Mouse (Mus musculus): ENCODE results near the gene Pax6. TPM values are rescaled to one million over a fixed set of nuclear protein-coding genes. Genes with fewer than 3 reads are reported as not detected.

Gene Pax6
- polyA plus RNA-seq, 1 experiment from 2014 or later, result 0.39 TPM

DNA sequence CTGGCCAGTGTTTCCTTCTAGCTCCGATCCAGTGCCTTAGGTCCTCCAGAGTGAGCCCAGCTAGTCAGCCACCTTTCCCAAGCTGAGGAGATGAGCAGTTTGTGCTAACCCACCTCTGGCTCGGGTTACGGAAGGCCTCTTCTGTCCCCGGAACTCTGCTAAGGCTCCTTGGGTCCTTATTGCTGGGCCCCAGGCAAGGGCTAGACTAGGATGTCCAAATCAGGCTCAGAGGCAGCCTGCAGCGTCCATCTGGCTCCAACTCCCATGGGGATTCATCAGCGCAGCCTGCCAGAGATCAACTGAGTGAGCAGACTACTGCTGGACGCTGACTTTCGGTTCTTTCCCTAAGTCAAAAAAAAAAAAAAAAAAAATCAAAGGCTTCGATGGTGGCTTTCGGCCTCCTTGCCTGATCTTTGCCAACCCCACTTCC lies 4.9 kb downstream of the Pax6 start:
- under 1% methylated on average over 10 of the region's 10 CpGs for WGBS

GRCm38 (mm10) chr2:105674061-105674874 lies 5.6 kb downstream of the Pax6 start:
- H3K4me2 ChIP-seq (replicated peaks), result peak overlapping the region; percentile 63
- H3K9ac ChIP-seq, result no peak overlapping the region
- no peak for ATAC-seq (ENCODE audit: low FRiP score, low read depth)
- H3K27me3 ChIP-seq, result peaks cover 99% of the 10 kb centered on the region
- H3K4me3 ChIP-seq, result peak overlapping the region; percentile 42
- no peaks in the 10 kb centered on the region for H3K36me3 ChIP-seq
- WGBS, result 1% methylated on average over 36 of the region's 36 CpGs
- H3K9me3 ChIP-seq, result no peaks in the 10 kb centered on the region
- no peak overlapping the region for H3K27ac ChIP-seq
- H3K4me1 ChIP-seq, result peaks cover 27% of the 10 kb centered on the region

More for the DNA sequence above, 4.9 kb downstream of the Pax6 start:
- H3K4me2 ChIP-seq (replicated peaks), result no peak overlapping the region
- H3K36me3 ChIP-seq, result no peaks in the 10 kb centered on the region
- no peak for ATAC-seq (ENCODE audit: low FRiP score, low read depth)
- no peak overlapping the region for H3K27ac ChIP-seq
- H3K4me1 ChIP-seq, result peaks cover 30% of the 10 kb centered on the region
- no peaks in the 10 kb centered on the region for H3K9me3 ChIP-seq
- H3K4me3 ChIP-seq, result 0 out of 2 replicates have a peak overlapping the region, but pooled peaks have one; percentile 1
- H3K27me3 ChIP-seq, result peaks cover 99% of the 10 kb centered on the region
- no peak overlapping the region for H3K9ac ChIP-seq

GRCm38 (mm10) chr2:105674875-105675729 lies 6.4 kb downstream of the Pax6 start:
- under 1% methylated on average over 49 of the region's 49 CpGs for WGBS
- no peak overlapping the region for H3K9ac ChIP-seq
- ATAC-seq (ENCODE audit: low FRiP score, low read depth), result peak; percentile 67; the same call in 1 of the 2 replicates

DNA sequence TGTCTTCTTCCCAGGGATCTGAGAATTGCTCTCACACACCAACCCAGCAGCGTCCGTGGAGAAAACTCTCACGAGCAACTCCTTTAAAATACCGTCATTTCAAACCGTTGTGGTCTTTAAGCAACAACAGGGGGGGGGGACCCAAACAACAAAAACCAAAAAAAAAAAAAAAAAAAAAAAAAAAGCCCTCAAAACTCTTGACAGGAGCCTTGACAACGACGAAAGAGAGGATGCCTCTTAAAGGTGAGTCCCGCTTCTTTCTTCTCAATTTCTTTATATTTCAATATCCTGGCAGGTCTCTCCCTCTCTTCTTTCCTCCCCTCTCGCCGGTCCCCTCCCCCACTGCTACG lies 7.0 kb downstream of the Pax6 start:
- H3K9ac ChIP-seq, result 0 out of 2 replicates have a peak overlapping the region, but pooled peaks have one; percentile 57
- ATAC-seq (ENCODE audit: low FRiP score, low read depth), result no peak
- peaks cover 99% of the 10 kb centered on the region for H3K27me3 ChIP-seq
- H3K4me3 ChIP-seq, result peak overlapping the region; percentile 42
- no peaks in the 10 kb centered on the region for H3K9me3 ChIP-seq
- WGBS, result 0% methylated on average over 11 of the region's 11 CpGs
- no peaks in the 10 kb centered on the region for H3K36me3 ChIP-seq
- no peak overlapping the region for H3K27ac ChIP-seq
- H3K4me2 ChIP-seq (replicated peaks), result peak overlapping the region; percentile 63
- H3K4me1 ChIP-seq, result peaks cover 34% of the 10 kb centered on the region

More at GRCm38 (mm10) chr2:105674875-105675729, 6.4 kb downstream of the Pax6 start:
- Histone ChIP-seq H3K27me3 (peaks cover 99% of the 10 kb centered on the region), H3K4me3 (peak overlapping the region; percentile 42), H3K27ac (no peak overlapping the region), H3K4me2 (replicated peaks) (peak overlapping the region; percentile 63), H3K4me1 (peaks cover 28% of the 10 kb centered on the region), H3K36me3 (no peaks in the 10 kb centered on the region), H3K9me3 (no peaks in the 10 kb centered on the region)

DNA sequence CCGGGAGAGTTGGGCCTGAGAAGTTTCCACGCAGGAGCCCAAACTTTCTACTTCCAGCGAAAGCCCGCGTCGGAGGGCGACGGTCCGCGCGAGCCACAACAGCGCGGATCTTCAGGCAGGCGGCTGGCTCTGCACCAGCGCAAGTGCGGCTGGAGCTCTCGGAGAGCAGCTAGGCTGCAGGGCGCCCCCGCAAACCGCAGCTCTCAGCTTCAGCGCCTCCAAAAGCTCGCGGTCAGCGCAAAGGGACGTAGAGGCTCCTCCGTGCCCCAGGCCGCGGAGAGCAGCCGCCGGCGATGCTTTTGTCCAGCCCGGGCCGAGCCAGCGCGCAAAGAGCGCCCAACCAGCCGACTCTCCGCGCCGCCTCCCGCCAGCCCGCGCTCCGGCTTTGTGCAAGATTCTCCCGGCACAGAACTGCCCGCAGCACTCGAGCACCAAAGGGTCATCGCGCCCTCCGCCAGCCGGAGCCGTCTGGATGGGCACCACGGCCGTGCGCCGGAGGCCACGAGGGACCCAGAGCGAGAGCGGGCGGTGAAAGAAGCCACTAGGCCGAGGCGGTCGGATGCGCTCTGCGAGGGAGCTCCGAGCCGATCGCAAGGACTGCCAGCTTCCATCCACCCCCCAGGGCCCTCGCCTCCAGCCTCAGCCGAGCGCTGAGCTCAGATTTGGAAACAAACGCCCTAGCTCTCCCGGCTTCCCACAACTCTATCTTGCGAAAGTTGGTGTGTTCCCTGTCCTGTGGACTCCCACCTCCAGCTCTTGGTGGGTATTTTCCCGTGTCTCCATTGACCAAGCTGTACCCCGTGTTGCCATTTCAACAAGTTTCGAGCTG lies 7.6 kb downstream of the Pax6 start:
- Histone ChIP-seq H3K27me3 (peaks cover 99% of the 10 kb centered on the region), H3K27ac (no peak overlapping the region), H3K4me2 (replicated peaks) (peak overlapping the region; percentile 63), H3K4me1 (peaks cover 37% of the 10 kb centered on the region), H3K4me3 (peak overlapping the region; percentile 42), H3K9ac (peak overlapping the region; percentile 57), H3K9me3 (no peaks in the 10 kb centered on the region), H3K36me3 (no peaks in the 10 kb centered on the region)
- WGBS, result under 1% methylated on average over 74 of the region's 77 CpGs
- ATAC-seq (ENCODE audit: low FRiP score, low read depth), result peak; percentile 38; the same call in 1 of the 2 replicates

- Histone ChIP-seq H3K4me2 (replicated peaks) (peak overlapping the region; percentile 63), H3K4me1 (peaks cover 41% of the 10 kb centered on the region), H3K9ac (no peak overlapping the region), H3K27me3 (peaks cover 99% of the 10 kb centered on the region), H3K36me3 (no peaks in the 10 kb centered on the region), H3K27ac (no peak overlapping the region), H3K4me3 (no peak overlapping the region), H3K9me3 (no peaks in the 10 kb centered on the region)
- WGBS, result under 1% methylated on average over 11 of the region's 11 CpGs
- no peak for ATAC-seq (ENCODE audit: low FRiP score, low read depth)
Measured at GRCm38 (mm10) chr2:105676909-105677433, 8.3 kb downstream of the Pax6 start.

DNA sequence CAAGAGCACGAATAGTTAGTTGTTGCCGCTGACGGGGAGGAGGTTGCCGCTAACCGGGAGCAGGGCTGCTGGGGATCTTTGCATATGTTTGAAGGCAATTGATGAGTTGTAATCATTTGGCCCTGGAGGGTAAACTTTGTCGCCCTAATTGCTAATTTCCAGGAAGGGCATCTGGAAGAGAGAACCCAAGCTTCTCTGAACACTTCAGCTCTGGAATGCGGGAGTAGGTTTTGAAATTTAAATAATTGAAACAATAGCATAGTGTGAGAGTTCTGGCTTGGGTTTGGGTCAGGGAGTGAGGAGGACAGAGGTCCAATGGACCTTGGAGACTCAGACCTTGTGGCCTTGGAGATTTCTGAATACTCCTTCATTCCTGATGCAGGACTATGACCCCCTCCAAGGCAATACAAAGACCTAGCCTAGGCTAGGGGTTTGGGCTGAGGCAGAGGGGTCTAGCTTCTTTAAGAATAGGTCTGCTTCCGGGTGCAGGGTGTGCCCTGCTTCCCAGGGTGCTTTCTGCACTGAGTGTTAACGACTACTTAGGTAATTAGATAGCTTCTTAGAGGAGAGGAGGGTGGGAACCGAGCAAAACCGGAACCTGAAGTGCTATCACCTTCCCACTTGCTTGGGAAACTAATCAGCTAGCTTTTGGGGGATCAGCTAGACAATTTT lies 8.9 kb downstream of the Pax6 start:
- ATAC-seq (ENCODE audit: low FRiP score, low read depth), result no peak
- Histone ChIP-seq H3K9me3 (no peaks in the 10 kb centered on the region), H3K9ac (no peak overlapping the region), H3K4me3 (no peak overlapping the region), H3K27me3 (peaks cover 99% of the 10 kb centered on the region), H3K36me3 (no peaks in the 10 kb centered on the region), H3K4me2 (replicated peaks) (no peak overlapping the region), H3K4me1 (peaks cover 41% of the 10 kb centered on the region), H3K27ac (no peak overlapping the region)
- WGBS, result under 1% methylated on average over 11 of the region's 11 CpGs

DNA sequence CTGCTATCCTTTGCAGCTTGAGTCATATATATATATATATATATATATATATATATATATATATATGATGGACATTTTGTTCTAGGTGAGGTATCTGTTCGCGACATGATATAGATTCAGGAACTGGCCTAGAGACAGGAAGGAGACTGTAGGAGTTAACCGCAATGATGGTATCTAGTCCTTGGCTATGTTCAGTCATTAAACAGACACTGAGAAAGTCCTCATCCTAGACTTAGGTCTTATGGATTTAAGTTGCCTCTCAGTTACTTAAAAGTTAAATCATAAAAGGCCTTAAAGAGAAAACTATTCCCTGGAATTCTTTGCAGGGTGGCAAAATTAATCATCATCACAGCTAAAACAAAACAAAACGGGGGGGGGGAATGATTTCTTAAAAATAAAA lies 9.6 kb downstream of the Pax6 start:
- ATAC-seq (ENCODE audit: low FRiP score, low read depth), result no peak
- no peaks in the 10 kb centered on the region for H3K9me3 ChIP-seq
- H3K4me2 ChIP-seq (replicated peaks), result no peak overlapping the region
- H3K27me3 ChIP-seq, result peaks cover 99% of the 10 kb centered on the region
- H3K4me3 ChIP-seq, result no peak overlapping the region
- 7% methylated on average over 4 of the region's 4 CpGs for WGBS
- no peak overlapping the region for H3K9ac ChIP-seq
- peaks cover 41% of the 10 kb centered on the region for H3K4me1 ChIP-seq
- H3K27ac ChIP-seq, result no peak overlapping the region
- H3K36me3 ChIP-seq, result no peaks in the 10 kb centered on the region

GRCm38 (mm10) chr2:105678880-105679321 lies 10.2 kb downstream of the Pax6 start:
- Histone ChIP-seq H3K36me3 (no peaks in the 10 kb centered on the region), H3K27ac (no peak overlapping the region), H3K9ac (no peak overlapping the region), H3K9me3 (no peaks in the 10 kb centered on the region), H3K4me1 (peaks cover 38% of the 10 kb centered on the region), H3K4me2 (replicated peaks) (no peak overlapping the region), H3K27me3 (peaks cover 98% of the 10 kb centered on the region), H3K4me3 (no peak overlapping the region)
- under 1% methylated on average over 7 of the region's 7 CpGs for WGBS
- no peak for ATAC-seq (ENCODE audit: low FRiP score, low read depth)

DNA sequence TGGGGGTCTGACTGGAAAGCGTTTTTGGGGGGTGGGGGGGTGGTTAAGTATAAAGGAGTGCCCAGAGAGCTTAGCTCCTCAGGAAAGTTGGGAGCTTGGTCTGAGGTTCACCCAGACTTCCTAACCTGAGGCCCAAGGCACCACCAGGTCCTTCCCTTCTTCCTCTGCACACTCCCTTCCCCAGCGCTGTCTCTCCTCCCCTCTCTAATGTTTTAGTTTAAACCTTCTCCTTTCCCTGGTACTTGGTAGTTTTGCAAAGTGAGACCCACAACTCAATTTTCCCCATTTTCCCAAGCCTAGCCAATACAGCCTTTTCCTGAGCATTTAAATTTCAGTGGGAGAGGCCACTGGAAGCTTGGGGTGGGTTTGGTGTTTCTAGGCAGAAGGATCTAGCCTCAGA lies 10.6 kb downstream of the Pax6 start:
- WGBS, result 0% methylated on average over 2 of the region's 2 CpGs
- Histone ChIP-seq H3K4me1 (peaks cover 35% of the 10 kb centered on the region), H3K27me3 (peaks cover 98% of the 10 kb centered on the region), H3K4me2 (replicated peaks) (no peak overlapping the region), H3K27ac (no peak overlapping the region), H3K9ac (no peak overlapping the region), H3K36me3 (no peaks in the 10 kb centered on the region), H3K9me3 (no peaks in the 10 kb centered on the region), H3K4me3 (no peak overlapping the region)
- no peak for ATAC-seq (ENCODE audit: low FRiP score, low read depth)

All from limb, embryonic 13.5 days (tissue).